Mouse (Mus musculus): ENCODE results near the gene Adamts4. TPM values are rescaled to one million over a fixed set of nuclear protein-coding genes. Genes with fewer than 3 reads are reported as not detected.
"Not testable (repeated sequence)": the region's sequence is repeated elsewhere in the genome, so short reads cannot be mapped to it uniquely, and the experiment has no call there.

Adamts4 gene
- total RNA-seq, 2 experiments from 2014 or later = 3.9 to 8.0 TPM

DNA sequence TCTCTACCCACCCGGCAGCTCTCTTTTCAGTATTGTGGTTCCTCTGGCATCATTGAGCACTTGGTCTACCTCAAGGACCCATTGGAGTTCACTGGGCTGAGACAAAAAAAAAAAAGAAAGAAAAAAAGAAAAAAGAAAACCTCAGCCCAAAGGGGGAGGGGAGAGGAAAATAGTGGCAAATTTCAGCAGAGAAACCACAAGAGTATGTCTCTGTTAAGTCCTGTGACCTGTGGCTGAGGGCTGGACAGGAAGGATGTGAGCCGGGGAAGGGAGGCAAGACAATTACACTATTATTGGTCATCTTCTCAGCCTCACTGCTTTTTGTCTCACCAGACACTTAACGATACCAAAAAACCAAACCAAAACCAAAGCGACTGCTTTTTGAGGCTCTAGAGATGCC is 18.4 kb upstream of the Adamts4 start:
- no peak for DNase-seq

DNA sequence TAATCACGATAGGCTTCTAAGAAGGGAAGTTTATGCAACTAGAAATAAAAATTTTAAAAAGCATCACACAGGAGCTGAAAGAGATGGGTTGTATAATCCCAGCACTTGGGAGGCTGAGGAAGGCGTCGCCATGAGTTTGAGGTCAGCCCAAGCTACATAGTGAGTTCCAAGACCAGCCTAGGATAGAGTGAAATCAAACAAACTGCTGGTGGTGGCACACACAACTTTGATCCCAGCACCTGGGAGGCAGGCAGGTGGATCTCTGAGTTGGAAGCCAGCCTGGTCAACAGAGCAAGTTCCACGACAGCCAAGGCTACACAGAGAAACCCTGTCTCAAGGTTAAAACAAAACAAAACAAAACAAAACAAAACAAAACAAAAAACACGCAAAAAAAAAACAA is 17.9 kb upstream of the Adamts4 start:
- no peak for DNase-seq

DNA sequence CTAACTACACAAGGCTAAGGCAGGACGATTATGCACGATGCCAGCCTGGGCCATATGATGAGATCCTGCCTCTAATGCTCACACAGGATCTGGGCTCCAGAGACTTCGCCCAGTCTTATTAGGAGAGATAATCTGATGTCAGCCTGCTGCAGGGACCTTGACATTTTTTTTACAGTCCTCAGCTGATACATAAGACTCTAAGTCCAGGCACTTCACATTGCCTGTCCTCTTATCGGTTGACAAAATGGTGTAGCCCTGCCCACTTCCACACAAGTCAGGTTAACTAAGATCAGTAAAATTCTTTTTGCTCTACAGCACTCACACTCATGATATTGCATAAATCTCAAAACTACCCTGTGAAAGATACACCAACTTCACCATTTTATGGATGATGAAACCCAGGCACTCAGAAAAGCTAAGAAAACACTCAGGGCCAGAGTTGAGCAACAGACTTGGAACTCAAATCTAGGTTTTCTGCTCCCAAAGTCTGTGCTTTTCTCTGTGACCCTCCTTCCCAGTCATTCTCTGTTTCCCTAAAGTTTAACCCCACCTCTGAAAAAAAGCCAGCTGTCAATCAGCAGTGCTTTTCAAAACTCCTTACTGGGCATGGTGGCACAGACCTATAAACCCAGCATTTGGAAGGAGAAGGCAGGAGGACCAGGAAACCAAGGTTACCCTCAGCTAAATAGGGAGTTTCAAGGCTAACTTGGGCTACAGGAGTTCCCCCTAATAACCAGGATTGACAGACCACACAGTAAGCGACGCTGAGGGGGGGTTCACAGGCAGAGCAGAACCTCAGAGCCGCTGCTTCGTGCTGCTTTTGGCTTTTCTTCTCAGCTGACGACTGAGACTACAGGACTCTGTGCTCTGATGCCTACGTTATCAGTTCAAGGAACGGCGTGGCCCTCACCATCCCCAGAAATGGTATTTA is 17.2 kb upstream of the Adamts4 start:
- no peak for DNase-seq

DNA sequence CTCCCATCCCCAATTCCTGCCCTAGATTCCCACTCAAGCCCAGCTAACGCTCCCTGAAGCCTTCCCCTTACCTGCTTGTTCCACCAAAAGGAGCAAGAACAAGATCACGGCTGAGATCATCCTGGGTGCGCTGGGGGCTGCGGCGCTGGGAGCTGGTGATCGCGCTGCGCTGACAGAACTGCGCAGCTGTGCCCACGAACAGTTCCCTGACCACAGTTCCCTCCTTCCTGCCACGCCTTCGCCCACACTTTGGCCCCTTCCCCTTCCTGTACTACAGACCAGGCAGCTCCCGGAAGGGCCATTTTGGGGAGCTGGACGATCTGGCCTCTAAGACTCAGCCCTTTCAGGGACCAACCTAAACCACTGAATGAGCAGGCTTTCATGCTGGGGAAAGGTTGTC is 16.1 kb upstream of the Adamts4 start, which contains the start of gene Fcer1g:
Gene Fcer1g, minus strand, starts transcription at position 240 of the 400 bp plus-strand sequence.
- no peak for DNase-seq

DNA sequence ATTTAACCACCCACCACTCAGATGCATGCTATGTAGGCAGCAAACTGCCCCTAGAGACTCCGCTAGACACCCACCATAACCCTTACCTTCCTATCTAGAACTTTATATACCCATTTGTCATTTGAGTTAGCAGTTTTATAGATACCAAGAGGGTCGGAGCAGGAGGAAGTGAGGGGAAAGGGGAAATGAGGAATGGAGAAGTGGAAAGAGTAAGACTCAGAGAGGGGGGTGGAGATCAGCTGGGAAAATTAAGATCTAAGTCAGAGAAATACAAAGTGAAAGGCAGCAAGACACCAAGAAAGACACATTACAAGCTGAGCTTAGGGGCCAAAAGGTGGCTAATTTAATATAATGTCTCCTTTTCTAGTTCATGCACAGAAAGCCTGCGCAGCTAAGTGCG is 15.7 kb upstream of the Adamts4 start:
- DNase-seq = no peak

DNA sequence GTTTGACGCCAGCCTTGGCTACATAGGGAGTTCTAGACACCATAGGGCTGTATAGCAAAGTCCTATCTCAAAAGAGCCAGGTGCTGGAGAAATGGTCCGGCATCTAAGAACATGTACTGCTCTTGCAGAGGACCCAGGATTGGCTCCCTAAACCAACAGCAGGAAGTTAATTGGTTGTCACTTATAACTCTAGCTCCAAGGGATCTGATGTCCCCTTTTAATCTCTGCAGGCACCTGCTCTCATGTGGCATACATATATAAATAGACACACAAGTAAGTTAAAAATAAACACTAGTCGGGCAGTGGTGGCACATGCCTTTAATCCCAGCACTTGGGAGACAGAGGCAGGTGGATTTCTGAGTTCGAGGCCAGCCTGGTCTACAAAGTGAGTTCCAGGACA is 14.4 kb upstream of the Adamts4 start:
- no peak for DNase-seq

DNA sequence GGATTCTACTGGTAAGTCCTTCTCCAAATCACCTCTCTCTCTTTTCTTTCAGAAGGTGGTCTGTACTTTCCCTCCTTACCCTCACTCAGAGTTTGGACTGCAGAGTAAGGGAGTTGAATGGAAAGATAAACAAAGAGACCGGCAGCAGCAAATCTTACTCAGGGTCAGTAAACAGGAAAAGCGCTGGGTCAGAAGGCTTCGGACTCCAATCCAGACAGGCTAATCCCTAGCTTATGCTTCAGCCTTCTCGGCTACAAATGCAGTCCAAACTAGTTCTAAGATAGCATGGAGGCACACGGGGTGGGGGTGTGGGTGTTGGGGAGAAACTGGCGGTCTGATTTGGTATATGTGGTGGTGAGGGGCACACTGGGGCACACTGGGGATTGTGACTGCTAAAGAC is 12.8 kb upstream of the Adamts4 start:
- DNase-seq = no peak

DNA sequence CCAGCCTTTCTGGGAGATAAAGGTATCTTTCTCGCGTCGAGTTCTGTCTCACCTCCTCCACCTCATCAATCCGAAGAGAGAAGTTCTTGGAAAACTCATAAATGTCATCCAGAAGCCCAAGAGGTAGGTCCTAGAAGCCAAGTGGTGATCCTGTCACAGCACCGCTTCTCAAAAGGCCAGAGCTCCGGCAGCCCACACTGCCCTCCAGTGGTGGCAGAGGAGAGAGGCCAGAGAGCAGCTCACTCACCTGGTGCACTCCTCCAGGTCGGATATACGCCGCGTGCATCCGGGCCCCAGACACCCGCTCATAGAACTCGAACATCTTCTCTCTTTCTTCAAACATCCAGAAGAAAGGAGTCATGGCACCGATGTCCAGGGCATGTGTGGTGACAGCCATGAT is 11.8 kb upstream of the Adamts4 start:
- DNase-seq = peak; percentile 47

DNA sequence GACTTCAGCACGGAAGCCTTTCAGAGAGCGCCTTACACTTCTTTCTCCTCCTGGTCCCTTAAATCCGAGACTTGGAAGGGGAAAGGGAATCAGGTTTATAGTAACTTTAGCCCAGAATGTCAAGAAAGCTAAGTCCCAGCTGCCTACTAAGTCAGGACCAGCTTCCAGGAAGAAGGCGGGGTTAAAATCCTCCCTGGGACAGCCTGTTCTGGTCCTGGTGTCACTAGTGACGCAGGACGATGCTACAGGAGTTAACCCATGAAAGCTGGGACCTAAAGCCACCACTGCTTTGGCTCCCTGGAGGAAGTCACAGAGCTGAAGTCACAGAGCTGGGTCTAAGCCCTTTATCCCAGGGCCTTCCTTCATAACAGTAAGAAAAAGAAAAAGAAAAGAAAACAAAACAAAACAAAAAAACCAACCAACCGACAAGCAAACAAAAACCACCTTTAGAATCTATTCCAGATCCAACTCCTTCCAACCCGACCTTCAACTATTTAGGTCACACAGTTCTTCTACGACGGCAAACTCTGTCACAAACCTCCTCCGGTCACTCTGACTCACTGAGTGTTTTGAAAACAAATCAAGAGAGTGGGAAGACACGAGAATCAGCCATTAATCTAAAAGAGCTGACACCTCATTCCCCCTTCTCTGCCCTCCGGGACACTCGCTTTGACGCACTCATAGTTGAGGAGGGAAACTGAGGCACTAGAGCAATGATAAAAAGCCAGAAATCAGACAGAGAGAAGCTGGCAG is 10.1 kb upstream of the Adamts4 start:
- no peak for DNase-seq

DNA sequence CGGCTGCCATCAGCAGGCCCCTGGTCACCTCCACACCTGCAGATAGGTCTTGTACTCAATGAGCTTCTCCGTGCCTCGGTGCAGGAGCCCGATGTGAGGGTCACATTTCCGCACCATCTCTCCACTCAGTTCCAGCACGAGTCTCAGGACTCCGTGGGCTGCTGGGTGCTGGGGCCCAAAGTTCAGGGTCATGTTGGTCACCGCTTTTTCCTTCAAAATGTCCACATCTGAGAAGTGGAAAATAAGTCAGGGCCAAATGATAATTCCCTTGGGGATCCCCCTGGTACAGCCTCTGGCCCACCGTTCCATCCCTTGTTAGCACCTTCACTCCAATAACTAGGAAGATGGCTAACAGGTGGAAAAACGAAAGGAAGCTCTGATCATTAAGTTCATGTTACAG is 9.3 kb upstream of the Adamts4 start:
- no peak for DNase-seq

DNA sequence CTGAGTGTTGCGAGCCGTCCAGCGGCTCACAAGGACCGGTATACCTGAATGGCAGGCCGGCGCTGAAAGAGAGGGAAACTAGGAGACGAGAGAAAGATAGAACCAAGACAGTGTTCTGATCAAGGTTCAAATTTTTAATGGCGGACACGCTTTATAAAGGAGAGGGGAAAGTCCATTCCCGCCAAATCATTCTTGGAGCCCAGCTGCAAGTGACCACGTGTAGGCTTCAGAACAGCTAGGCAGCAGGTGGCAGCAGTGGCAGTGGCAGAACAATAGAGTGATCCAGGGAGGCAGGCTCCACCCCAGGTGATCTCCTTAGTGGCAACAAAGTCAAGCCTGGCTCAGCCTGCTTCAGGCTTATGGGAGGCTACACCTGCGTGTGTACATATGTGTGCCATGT is 8.3 kb upstream of the Adamts4 start:
- not testable (repeated sequence) for DNase-seq

DNA sequence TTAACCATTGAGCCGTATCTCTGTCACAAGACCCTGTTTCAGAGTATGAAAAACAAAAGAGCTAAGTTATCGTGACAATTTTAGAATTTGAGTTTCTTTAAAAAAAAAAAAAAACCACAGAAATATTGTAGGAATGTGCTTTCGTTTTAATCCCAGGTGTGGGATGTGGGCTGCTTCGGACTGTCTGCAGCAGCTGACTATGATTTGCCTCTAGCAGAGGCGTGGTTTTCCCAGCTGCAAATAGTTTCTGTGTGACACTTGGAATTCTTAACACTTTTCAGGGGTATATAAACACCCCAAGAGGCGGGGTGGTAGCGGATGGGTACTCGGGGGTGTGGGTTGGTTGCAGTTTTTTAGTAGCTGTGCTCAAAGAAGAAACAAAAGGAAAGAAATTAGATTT is 4.9 kb upstream of the Adamts4 start:
- DNase-seq = no peak

DNA sequence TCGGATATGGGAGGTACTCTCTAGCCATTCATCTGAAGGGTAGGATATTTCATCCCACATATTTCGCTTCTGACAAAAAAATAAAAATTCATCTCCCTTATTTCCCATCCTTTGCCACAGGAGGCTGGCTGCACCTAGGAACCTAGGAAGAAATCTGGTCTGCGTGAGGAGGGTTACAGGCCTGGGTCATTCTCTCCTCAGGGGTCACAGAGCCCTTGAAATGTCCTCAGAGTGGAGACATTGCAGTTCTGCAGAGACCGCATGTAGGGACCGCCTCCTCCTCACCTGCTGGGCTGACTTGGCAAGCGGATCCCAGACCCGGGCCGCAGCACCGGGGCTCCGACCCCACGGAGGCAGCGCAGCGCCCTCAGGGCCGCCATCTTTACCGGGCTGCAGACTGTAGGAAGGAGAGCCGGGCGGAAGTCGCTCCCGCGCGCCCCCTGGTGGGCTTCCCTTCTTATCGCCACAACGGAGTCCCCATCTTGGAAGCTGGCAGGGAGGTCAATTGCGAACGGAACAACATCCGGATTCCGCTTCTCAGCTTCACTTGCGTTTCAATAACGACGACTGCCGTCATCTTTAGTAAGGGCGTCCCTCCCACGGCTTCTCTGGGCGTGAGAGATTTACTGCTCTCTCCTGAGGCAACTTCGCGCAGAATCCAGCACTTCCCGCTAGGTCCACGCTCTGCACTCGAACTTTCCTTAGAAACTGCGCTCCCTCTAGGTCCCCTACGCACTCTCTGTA is 3.3 kb upstream of the Adamts4 start:
- peak; percentile 98 for DNase-seq

DNA sequence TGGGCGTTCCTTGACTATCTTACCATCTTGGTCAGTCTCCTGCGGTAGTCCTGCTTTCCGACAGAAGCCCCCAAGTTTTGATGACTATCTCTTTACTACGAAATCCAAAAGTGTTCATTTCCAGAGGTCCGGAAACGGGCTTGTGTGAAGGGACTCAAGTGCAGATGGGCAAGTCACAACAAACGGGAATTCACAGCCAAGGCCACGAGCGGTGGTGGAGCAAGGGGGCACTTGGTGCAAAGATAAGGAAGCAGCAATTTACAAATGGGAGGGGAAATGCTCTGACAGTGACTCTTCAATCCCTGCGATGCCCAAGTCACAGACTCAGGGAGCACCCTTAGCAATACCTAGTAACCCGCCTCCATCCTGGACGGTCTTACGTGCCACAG is 2.8 kb upstream of the Adamts4 start:
- DNase-seq = no peak

DNA sequence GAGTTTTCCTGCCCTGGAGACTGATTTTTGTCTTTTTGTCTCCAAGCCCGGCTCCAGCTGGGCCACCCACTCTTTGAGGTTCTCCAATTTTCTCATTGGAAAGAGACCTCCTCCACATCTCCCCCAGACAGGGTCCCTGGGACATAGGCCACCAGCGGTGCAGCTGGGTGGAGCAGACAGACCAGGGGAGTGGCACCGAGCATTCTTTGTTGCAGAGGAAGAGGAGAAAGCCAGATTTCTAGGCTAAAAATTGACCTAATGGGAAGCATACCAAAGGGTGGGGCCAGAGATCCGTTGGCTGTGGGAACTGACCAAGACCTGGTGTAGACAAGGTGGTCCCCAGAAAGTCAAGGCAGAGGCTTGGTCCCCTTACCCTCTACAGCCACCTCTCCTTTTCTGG is 2.3 kb upstream of the Adamts4 start:
- no peak for DNase-seq

DNA sequence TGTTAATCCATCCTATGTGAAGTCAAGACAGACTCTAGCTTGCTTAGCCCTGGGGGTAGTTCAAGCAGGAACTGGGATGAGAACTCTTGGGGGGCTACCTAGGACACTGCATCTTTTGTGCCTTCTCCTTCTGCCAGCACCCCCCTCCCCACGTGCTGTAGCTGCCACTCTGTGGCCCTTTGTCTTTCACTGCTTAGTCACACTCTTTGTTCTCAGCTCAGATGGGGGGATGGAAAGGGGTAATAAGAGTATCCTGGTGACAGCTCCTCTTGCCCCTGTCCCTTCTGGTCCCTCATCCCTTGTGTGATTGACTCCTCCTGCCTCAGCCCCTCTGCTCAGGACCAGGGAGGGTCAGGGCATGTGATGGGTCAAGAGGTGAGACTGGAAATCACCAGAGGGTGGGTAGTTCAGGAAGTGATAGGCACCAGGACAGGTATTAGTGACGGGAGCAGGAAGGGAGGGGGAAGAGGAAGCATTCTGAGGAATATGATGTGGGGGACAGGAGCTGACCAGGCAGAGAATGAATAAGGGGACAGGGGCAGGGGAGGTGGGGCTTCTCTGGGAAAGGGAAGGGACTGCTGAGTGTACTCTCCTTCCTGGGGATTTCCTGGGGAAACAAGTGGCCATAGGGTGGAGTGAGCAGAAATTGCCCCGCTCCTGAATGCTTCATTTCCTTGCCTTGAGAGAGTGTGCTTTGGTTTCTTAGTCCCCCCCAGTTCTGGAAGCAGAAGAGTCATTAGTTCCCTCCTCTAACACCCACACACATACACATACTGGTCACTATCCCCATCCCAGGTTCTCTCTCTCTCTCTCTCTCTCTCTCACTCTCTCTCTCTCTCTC is 1.6 kb upstream of the Adamts4 start:
- no peak for DNase-seq

DNA sequence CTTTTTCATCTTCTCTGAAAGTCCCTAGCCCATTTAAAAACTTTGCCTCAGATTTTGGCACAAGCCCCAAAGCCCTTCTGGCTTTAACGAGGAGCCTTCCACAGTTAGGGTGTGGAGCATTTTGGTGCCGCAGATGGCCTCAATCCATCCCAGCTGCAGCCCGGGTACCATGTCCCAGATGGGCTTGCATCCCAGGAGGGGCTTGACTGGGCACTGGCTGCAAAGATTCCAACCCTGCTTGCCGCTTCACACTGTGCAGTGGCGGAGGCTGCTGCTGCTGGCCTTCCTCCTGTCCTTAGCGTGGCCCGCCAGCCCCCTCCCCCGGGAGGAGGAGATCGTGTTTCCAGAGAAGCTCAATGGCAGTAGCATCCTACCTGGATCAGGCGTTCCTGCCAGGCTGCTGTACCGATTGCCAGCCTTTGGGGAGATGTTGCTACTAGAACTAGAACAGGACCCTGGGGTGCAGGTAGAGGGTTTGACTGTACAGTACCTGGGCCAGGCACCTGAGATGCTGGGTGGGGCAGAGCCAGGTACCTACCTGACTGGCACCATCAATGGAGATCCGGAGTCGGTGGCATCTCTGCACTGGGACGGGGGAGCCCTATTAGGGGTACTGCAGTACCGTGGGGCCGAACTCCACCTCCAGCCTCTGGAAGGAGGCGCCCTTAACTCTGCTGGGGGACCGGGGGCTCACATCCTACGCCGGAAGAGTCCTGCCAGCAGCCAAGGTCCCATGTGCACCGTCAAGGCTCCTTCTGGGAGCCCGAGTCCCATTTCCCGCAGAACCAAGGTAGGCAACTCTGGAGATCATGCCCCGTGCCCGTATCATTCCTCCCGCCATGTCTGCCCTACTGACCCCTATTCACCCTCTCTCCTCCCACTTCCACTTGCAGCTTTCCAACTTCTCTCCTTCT is 716 bp downstream of the Adamts4 start, which contains the start of gene Ndufs2:
Gene Ndufs2, minus strand, starts transcription at position 709 of the 914 bp plus-strand sequence.
- peak; percentile 49 for DNase-seq

DNA sequence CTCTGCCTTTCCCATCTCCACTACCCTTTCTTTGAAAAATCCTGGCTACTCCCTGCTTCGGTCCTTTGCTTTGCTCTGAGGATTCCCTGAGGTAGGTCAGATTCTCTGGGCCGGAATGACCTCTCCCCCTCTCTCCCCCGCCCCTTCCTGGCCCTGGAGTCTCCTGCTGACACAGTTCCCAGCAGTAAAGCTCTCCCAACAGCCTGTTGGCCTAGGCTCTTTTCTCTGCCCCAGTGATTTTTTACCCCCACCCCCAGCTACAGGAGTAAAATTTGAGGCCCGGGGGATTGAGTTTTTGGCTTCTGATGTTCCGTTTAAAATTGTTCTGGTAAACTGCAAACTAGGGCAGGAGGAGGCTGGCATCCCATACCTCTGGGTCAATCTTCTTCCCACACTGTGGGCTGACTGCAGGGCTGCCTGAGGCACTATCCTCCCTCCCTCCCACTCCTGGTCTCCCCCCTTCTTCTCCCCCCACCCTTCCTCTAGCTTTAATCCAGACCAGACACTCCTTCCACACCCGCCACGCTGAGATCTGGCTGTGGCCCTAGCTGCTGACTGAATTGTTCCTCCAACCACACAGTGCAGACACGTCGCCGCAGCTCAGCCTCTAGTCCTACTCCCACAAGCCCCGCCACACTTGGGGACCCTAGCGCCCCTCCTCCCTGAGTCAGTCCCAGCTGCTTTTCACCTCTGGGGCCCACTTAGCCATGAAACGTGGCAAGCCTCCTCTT is 1.5 kb downstream of the Adamts4 start:
- DNase-seq = peak; percentile 58

DNA sequence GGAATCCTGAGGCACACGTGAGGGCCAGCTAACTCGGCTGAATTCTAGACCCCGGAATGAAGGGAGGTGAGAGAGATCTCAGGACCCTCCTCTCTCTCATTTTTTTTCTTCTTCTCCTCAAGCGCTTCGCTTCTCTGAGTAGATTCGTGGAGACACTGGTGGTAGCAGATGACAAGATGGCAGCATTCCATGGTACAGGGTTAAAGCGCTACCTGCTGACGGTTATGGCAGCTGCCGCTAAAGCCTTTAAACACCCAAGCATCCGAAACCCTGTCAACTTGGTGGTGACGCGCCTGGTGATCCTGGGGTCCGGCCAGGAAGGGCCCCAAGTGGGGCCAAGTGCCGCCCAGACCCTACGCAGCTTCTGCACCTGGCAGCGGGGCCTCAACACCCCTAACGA is 2.2 kb downstream of the Adamts4 start:
- DNase-seq = no peak
